Mouse (Mus musculus) kidney, postnatal 14 days (tissue): Measurements from ENCODE around the gene Cts6.
"Not testable (repeated sequence)": the region's sequence is repeated elsewhere in the genome, so short reads cannot be mapped to it uniquely, and the experiment has no call there.

Experiments
- DNase-seq: peaks from one replicate; pipeline ENCODE4 v3.0.0; 2022; ENCODE audit warnings: mixed read lengths

Gene Cts6

GRCm38 (mm10) chr13:61203310-61203709 is at the start of gene Cts6:
Gene Cts6, minus strand, starts transcription at chr13:61203410.
- DNase-seq: no peak

- peak; percentile 50 for DNase-seq
These were observed 38.1 kb upstream of the Cts6 start for GRCm38 (mm10) chr13:61241076-61241947.

- DNase-seq: not testable (repeated sequence)
These were observed 17.9 kb downstream of the Cts6 start for GRCm38 (mm10) chr13:61185151-61185933.

GRCm38 (mm10) chr13:61164622-61165021 is 38.6 kb downstream of the Cts6 start:
- no peak for DNase-seq

GRCm38 (mm10) chr13:61164156-61164555 is 39.1 kb downstream of the Cts6 start, which contains the start of gene Ctsr:
Gene Ctsr, minus strand, starts transcription at chr13:61164256.
- DNase-seq: no peak
